Mouse (Mus musculus) kidney, adult 2 months (tissue): ENCODE measurements around the gene Cenpj. TPM values are rescaled to one million over a fixed set of nuclear protein-coding genes. Genes with fewer than 3 reads are reported as not detected.

Source experiments
- DNase-seq: peaks from one replicate; pipeline ENCODE4 v3.0.0; 2021
- H3K27ac ChIP-seq: fragments of 200-500 bp; 2 replicates; pipeline ENCODE4 v1.5.1; 2012; ENCODE audit warnings: low read depth, low read length, control low read depth, inconsistent platforms; ENCODE audit not compliant: insufficient read depth
- H3K27me3 ChIP-seq: fragments of 200-500 bp; replicated peaks from 2 replicates; pipeline ENCODE4 v1.6.1; 2012; ENCODE audit warnings: mild to moderate bottlenecking, moderate library complexity, low read length, inconsistent platforms; ENCODE audit not compliant: control insufficient read depth, insufficient read depth
- H3K36me3 ChIP-seq: fragments of 200-500 bp; 2 replicates; pipeline ENCODE4 v1.6.1; 2012; ENCODE audit warnings: mild to moderate bottlenecking, moderate library complexity, low read length, inconsistent platforms; ENCODE audit not compliant: control insufficient read depth, insufficient read depth
- H3K4me1 ChIP-seq: fragments of 200-500 bp; 2 replicates; pipeline ENCODE4 v1.6.1; 2011; ENCODE audit warnings: low read length; ENCODE audit not compliant: control insufficient read depth, insufficient read depth
- H3K4me3 ChIP-seq: fragments of 200-500 bp; 2 replicates; pipeline ENCODE4 v1.5.1; 2011; ENCODE audit warnings: mild to moderate bottlenecking, low read depth, low read length, control low read depth; ENCODE audit not compliant: insufficient read depth
- CTCF ChIP-seq: fragments of 200-500 bp; conservative IDR thresholded peaks from 2 replicates; pipeline ENCODE4 v1.5.1; 2011; ENCODE audit warnings: low read depth, mild to moderate bottlenecking, control low read depth, low read length, moderate library complexity, mixed read lengths; ENCODE audit not compliant: insufficient read depth, insufficient read length
- POLR2A ChIP-seq: fragments of 200-500 bp; IDR thresholded peaks from one replicate; pipeline ENCODE4 v1.6.1; 2011; ENCODE audit warnings: low read depth, low read length, control low read depth
- WGBS: fragments of 180-500 bp; shearing (Covaris S2); methylation state at CpG from one replicate; pipeline ENCODE4 v1.1.7; 2018; 5-methylcytosine and 5-hydroxymethylcytosine counted together
- polyA plus RNA-seq: library from polyadenylated mRNA; depleted of rRNA; stranded (reverse); fragments of >200 nt; gene quantifications from 2 replicates; pipeline ENCODE4 v1.2.3, GENCODE M21; 2012

The Cenpj gene
- polyA plus RNA-seq, 1 experiment: 1.2 TPM

GRCm38 (mm10) chr14:56572546-56572945 is 2.7 kb downstream of the Cenpj start:
- Histone ChIP-seq H3K27ac (no peak overlapping the region), H3K4me3 (no peak overlapping the region), H3K36me3 (no peaks in the 10 kb centered on the region), H3K27me3 (no peaks in the 10 kb centered on the region), H3K4me1 (peaks cover 7% of the 10 kb centered on the region; the same call in 1 of the 2 replicates)
- TF ChIP-seq POLR2A (no peak), CTCF (no peak)
- no peak for DNase-seq
- WGBS: 64% methylated on average over 2 of the region's 2 CpGs

GRCm38 (mm10) chr14:56571310-56572093 is 3.7 kb downstream of the Cenpj start:
- Histone ChIP-seq H3K36me3 (no peaks in the 10 kb centered on the region), H3K4me3 (peak overlapping the region; percentile 67), H3K27ac (no peak overlapping the region), H3K27me3 (no peaks in the 10 kb centered on the region), H3K4me1 (peaks cover 7% of the 10 kb centered on the region; the same call in 1 of the 2 replicates)
- no peak for TF ChIP-seq CTCF
- peak; percentile 10 for TF ChIP-seq POLR2A
- peak; percentile 98 for DNase-seq
- WGBS: under 1% methylated on average over 59 of the region's 59 CpGs

DNA sequence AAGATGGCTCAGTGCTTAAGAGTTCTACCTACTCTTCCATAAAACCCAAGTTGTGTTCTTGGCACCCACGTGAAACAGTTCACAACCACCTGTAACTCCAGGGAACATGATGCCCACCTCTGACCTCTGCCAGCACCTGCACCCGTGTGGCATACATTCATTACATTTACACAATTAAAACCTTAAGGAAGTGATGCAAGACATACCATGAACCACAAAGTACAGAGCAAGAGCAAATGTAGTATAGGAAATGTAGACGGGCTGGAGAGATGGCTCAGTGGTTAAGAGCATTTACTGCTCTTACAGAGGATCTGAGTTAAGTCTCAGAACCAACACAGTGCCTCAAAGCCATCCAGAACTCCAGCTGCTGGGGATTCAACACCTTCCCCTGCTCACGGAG is 6.2 kb downstream of the Cenpj start:
- H3K27me3 ChIP-seq: no peaks in the 10 kb centered on the region
- H3K36me3 ChIP-seq: no peaks in the 10 kb centered on the region; the same call in 1 of the 2 replicates
- no peak for DNase-seq
- H3K4me3 ChIP-seq: no peak overlapping the region
- WGBS: 80% methylated on average over 4 of the region's 4 CpGs
- H3K4me1 ChIP-seq: no peaks in the 10 kb centered on the region; the same call in 1 of the 2 replicates
- H3K27ac ChIP-seq: no peak overlapping the region
- no peak for TF ChIP-seq POLR2A

- no peak for TF ChIP-seq CTCF
- Histone ChIP-seq H3K27ac (no peak overlapping the region; the same call in 1 of the 2 replicates), H3K4me1 (no peaks in the 10 kb centered on the region; the same call in 1 of the 2 replicates), H3K4me3 (no peak overlapping the region), H3K36me3 (no peaks in the 10 kb centered on the region; the same call in 1 of the 2 replicates), H3K27me3 (no peaks in the 10 kb centered on the region)
- DNase-seq: no peak
- WGBS: 62% methylated on average over 7 of the region's 7 CpGs
Observed at GRCm38 (mm10) chr14:56567476-56567875, 7.7 kb downstream of the Cenpj start.

GRCm38 (mm10) chr14:56559134-56559533 is 16.1 kb downstream of the Cenpj start:
- no peaks in the 10 kb centered on the region; the same call in 1 of the 2 replicates for H3K36me3 ChIP-seq
- DNase-seq: no peak
- WGBS: 84% methylated on average over 3 of the region's 3 CpGs
- H3K4me3 ChIP-seq: no peak overlapping the region
- no peak overlapping the region for H3K27ac ChIP-seq
- no peaks in the 10 kb centered on the region for H3K4me1 ChIP-seq
- H3K27me3 ChIP-seq: no peaks in the 10 kb centered on the region
- TF ChIP-seq CTCF (no peak), POLR2A (no peak)

DNA sequence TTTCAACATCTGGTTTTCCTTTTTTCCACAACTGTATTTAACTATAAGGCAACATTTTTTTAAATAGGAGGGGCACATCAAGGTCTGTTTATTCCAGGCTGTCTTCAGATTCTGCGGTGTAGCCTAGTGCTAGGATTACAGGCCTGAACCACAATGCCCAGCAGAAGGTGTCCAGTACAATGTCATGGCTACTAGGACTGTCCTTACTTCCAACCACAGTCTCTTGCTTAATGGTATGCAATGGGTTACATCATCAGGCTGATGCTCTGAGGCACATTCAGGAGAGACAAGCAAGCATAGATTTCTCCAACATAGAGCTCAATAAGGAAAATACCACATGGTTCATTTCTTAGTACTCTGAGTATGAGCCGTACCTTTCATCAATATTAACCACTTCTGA is 20.5 kb downstream of the Cenpj start:
- Histone ChIP-seq H3K4me3 (no peak overlapping the region), H3K36me3 (no peaks in the 10 kb centered on the region; the same call in 1 of the 2 replicates), H3K4me1 (no peaks in the 10 kb centered on the region), H3K27me3 (no peaks in the 10 kb centered on the region), H3K27ac (no peak overlapping the region)
- WGBS: 100% methylated on average over 2 of the region's 2 CpGs
- TF ChIP-seq CTCF (no peak), POLR2A (no peak)
- DNase-seq: no peak

- Histone ChIP-seq H3K27ac (no peak overlapping the region), H3K36me3 (no peaks in the 10 kb centered on the region; the same call in 1 of the 2 replicates), H3K27me3 (no peaks in the 10 kb centered on the region), H3K4me1 (no peaks in the 10 kb centered on the region), H3K4me3 (no peak overlapping the region)
- TF ChIP-seq CTCF: no peak
- TF ChIP-seq POLR2A: no peak
- no peak for DNase-seq
- WGBS: 97% methylated on average over 7 of the region's 7 CpGs
Observed at GRCm38 (mm10) chr14:56553331-56553730, 21.9 kb downstream of the Cenpj start.
